10 mouse cellular contexts compared by ENCODE assay signal in the genomic region with DNA sequence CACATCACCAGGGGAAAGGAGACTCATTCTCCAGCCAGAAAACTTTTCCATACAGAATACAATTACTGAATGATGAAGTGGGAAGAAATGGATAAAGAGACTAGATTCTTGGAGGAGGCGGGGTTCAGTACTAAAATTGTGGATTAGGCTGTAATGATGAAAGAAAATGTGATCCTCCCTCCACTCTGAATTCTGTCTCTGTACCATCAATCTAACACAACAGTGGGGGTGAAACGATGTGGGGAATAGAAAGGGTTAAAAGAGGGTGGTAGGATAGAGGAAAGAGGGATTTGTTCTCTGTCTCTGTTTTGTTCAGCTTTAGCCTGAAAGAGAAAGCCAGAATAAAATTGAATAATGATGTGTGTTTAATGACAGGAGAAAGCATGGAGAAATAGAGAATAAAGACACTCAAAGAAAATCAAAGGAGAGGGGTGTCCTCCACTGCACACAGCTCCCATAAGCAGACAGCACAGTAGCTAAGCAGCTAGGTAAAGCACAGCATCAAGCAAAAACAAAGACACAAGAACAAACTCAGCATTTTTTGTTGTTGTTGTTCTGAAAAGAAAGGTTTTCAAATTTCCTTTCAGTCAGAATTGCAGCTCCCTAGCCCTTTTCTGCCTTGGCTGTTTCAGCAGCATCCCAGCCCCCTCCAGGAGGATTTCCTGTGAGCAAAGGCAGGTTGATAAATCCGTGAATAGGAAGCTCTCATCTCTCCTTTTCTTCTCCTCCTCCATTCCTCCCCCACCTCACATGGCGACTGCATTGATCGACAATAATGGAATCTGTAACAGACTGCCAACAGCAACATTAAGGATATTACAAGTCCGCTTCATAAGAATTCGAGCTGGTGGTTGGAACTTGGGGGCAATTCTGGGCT.
DNase-seq lines count a peak whose midpoint lies in the region; ATAC-seq lines count a peak whose summit lies in the region.
"Had no signal": no experiment of that assay in that cellular context is flagged by ENCODE, and none has a peak within 500 bp of the region (broad histone marks: within the 10 kb centered on the region; RNA-seq: fewer than 3 reads in every experiment).

No protein-coding gene starts in this region.

- H3K27me3 ChIP-seq in heart, embryonic 15.5 days: no peaks in the 10 kb centered on the region
- no peaks in the 10 kb centered on the region for H3K27me3 ChIP-seq in forebrain, embryonic 11.5 days (ENCODE audit: control insufficient read depth, insufficient read depth, low read length)
- no peaks in the 10 kb centered on the region for H3K27me3 ChIP-seq in midbrain, embryonic 11.5 days (ENCODE audit: control insufficient read depth, insufficient read depth, low read length)
- H3K27me3 ChIP-seq in intestine, embryonic 15.5 days (replicated peaks): no peaks in the 10 kb centered on the region

- peak overlapping the region; percentile 39; the same call in 1 of the 2 replicates for H3K27ac ChIP-seq in heart, embryonic 15.5 days
- H3K27ac ChIP-seq in forebrain, embryonic 11.5 days (ENCODE audit: low read depth, low read length): peak overlapping the region; percentile 51; the same call in 1 of the 2 replicates
- peak overlapping the region; percentile 56 for H3K27ac ChIP-seq in midbrain, embryonic 11.5 days (ENCODE audit: low read depth, low read length)
- no peak overlapping the region for H3K27ac ChIP-seq in intestine, embryonic 15.5 days

- no peak for ATAC-seq in heart, embryonic 15.5 days (replicated peaks; ENCODE audit: insufficient number of reproducible peaks, insufficient read depth, low FRiP score, low read depth)
- peak; percentile 44; the same call in 1 of the 2 replicates for ATAC-seq in forebrain, embryonic 11.5 days (replicated peaks; ENCODE audit: low FRiP score)
- peak; percentile 62; the same call in 1 of the 2 replicates for ATAC-seq in midbrain, embryonic 11.5 days (ENCODE audit: low FRiP score)
- no peak for ATAC-seq in intestine, embryonic 15.5 days

- H3K4me1 ChIP-seq in heart, embryonic 15.5 days (replicated peaks): peaks cover 12% of the 10 kb centered on the region
- peaks cover 5% of the 10 kb centered on the region; the same call in 1 of the 2 replicates for H3K4me1 ChIP-seq in forebrain, embryonic 11.5 days (replicated peaks; ENCODE audit: control insufficient read depth, insufficient read depth, low read length)
- peaks cover 10% of the 10 kb centered on the region; the same call in 1 of the 2 replicates for H3K4me1 ChIP-seq in midbrain, embryonic 11.5 days (ENCODE audit: control insufficient read depth, insufficient read depth, low read length)
- no peaks in the 10 kb centered on the region for H3K4me1 ChIP-seq in intestine, embryonic 15.5 days (replicated peaks)

- no peak overlapping the region for H3K9ac ChIP-seq in heart, embryonic 15.5 days
- peak overlapping the region; percentile 27 for H3K9ac ChIP-seq in forebrain, embryonic 11.5 days (ENCODE audit: low read length)
- H3K9ac ChIP-seq in midbrain, embryonic 11.5 days (ENCODE audit: low read length): peak overlapping the region; percentile 39
- H3K9ac ChIP-seq in intestine, embryonic 15.5 days: no peak overlapping the region

- DNase-seq in heart, postnatal 14 days: no peak
- DNase-seq in brain, adult 2 months (ENCODE audit: low read depth, low spot score): peak; percentile 58
- no peak for DNase-seq in forebrain, embryonic 11.5 days (ENCODE audit: low spot score)
- DNase-seq in midbrain, embryonic 11.5 days (ENCODE audit: low spot score, missing footprints): peak; percentile 91
- no peak for DNase-seq in lung, postnatal 4 days
- no peak for DNase-seq in gastrocnemius, postnatal 25 days
- DNase-seq: cerebellum, adult 9-10 months; lung, adult 2 months had no signal

- no peaks in the 10 kb centered on the region for H3K36me3 ChIP-seq in heart, embryonic 15.5 days
- no peaks in the 10 kb centered on the region for H3K36me3 ChIP-seq in forebrain, embryonic 11.5 days (ENCODE audit: control insufficient read depth, insufficient read depth, low read length)
- H3K36me3 ChIP-seq in midbrain, embryonic 11.5 days (ENCODE audit: control insufficient read depth, insufficient read depth, low read length): no peaks in the 10 kb centered on the region
- no peaks in the 10 kb centered on the region for H3K36me3 ChIP-seq in intestine, embryonic 15.5 days

- no peaks in the 10 kb centered on the region for H3K9me3 ChIP-seq in heart, embryonic 15.5 days (replicated peaks)
- H3K9me3 ChIP-seq in forebrain, embryonic 11.5 days (ENCODE audit: control insufficient read depth, low read length): no peaks in the 10 kb centered on the region
- no peaks in the 10 kb centered on the region for H3K9me3 ChIP-seq in midbrain, embryonic 11.5 days (ENCODE audit: control insufficient read depth, low read length)
- H3K9me3 ChIP-seq in intestine, embryonic 15.5 days: no peaks in the 10 kb centered on the region

- no peak overlapping the region for H3K4me3 ChIP-seq in heart, embryonic 15.5 days
- no peak overlapping the region; the same call in 1 of the 2 replicates for H3K4me3 ChIP-seq in forebrain, embryonic 11.5 days (ENCODE audit: low read depth, low read length)
- peak overlapping the region; percentile 17; the same call in 1 of the 2 replicates for H3K4me3 ChIP-seq in midbrain, embryonic 11.5 days (ENCODE audit: low read depth, low read length)
- no peak overlapping the region for H3K4me3 ChIP-seq in intestine, embryonic 15.5 days (replicated peaks)

- peak overlapping the region; percentile 33 for H3K4me2 ChIP-seq in heart, embryonic 15.5 days
- peak overlapping the region; percentile 16 for H3K4me2 ChIP-seq in forebrain, embryonic 11.5 days (ENCODE audit: low read depth, low read length, severe bottlenecking)
- H3K4me2 ChIP-seq in midbrain, embryonic 11.5 days: peak overlapping the region; percentile 34
- H3K4me2 ChIP-seq in intestine, embryonic 15.5 days (replicated peaks): no peak overlapping the region

- intact Hi-C loops in heart, postnatal 14 days (cut with DNase I): no loop called here

- 50% methylated on average over 7 of the region's 7 CpGs for WGBS in heart, embryonic 15.5 days
- 25% methylated on average over 7 of the region's 7 CpGs for WGBS in forebrain, embryonic 11.5 days
- 26% methylated on average over 7 of the region's 7 CpGs for WGBS in midbrain, embryonic 11.5 days
- WGBS in intestine, embryonic 15.5 days: 63% methylated on average over 7 of the region's 7 CpGs

Comparison
In these comparisons a context has a peak if more than half of its experiments do, and no peak if none do; other contexts are left out.
1. ATAC-seq: peak in forebrain, embryonic 11.5 days (single experiment) and midbrain, embryonic 11.5 days (single experiment); none in heart, embryonic 15.5 days (single experiment) and intestine, embryonic 15.5 days (single experiment).
2. H3K9ac ChIP-seq: peak in forebrain, embryonic 11.5 days (single experiment) and midbrain, embryonic 11.5 days (single experiment); none in heart, embryonic 15.5 days (single experiment) and intestine, embryonic 15.5 days (single experiment).
3. DNase-seq: peak in brain, adult 2 months (single experiment) and midbrain, embryonic 11.5 days (single experiment); none in heart, postnatal 14 days (0 of 2), forebrain, embryonic 11.5 days (single experiment), lung, postnatal 4 days (0 of 2) and gastrocnemius, postnatal 25 days (single experiment).